Mouse (Mus musculus) Patski (cell line): ENCODE data around the gene Sumo1. TPM values are rescaled to one million over a fixed set of nuclear protein-coding genes. Genes with fewer than 3 reads are reported as not detected.

Experiments used
- ATAC-seq: fragments of 100-300 bp; one replicate; pipeline ENCODE4 v1.8.0; 2021
- CTCF ChIA-PET: fragments of 350-600 bp; sonication (Branson Sonifier 250); formaldehyde crosslinking; loops from one replicate; lab custom pipeline; 2022; ENCODE audit warnings: inconsistent platforms; lab: Charles Lee
- POLR2A ChIA-PET: fragments of 350-600 bp; sonication (Branson Sonifier 250); formaldehyde crosslinking; loops from one replicate; lab custom pipeline; 2022; ENCODE audit warnings: antibody characterized with exemption, inconsistent platforms; lab: Charles Lee
- DNase-seq: peaks from one replicate; pipeline ENCODE4 v3.0.0-alpha.2; 2011; ENCODE audit warnings: low read depth, low spot score
- H3K27me3 ChIP-seq: fragments of 371-371 bp; one replicate; pipeline ENCODE4 v1.5.1; 2021
- CTCF ChIP-seq: fragments of 100-300 bp; IDR thresholded peaks from one replicate; pipeline ENCODE4 v1.5.1; 2021
- in situ Hi-C: fragments of 300-500 bp; cut with MboI; formaldehyde crosslinking; loops from 3 replicates; pipeline ENCODE4 v1.11.1; 2018; ENCODE audit warnings: low pct_unique_long_range_greater_than_20kb, mixed read lengths
- polyA plus RNA-seq: library from polyadenylated mRNA; unstranded; gene quantifications from one replicate; pipeline ENCODE4 v1.2.3, GENCODE M21; 2021

The Sumo1 gene
- polyA plus RNA-seq, 1 experiment from 2014 or later: 173 TPM

- in situ Hi-C loops: no loop called here
These were observed 75.9 kb downstream of the Sumo1 start for GRCm38 (mm10) chr1:59594586-59595266.

GRCm38 (mm10) chr1:59593622-59594035, 77.0 kb downstream of the Sumo1 start:
- DNase-seq (no peak), ATAC-seq (no peak)
- no peak for TF ChIP-seq CTCF
- in situ Hi-C loops: no loop called here
- POLR2A ChIA-PET: no interaction called here
- CTCF ChIA-PET: interaction anchor here (1.3 to 1.6 kb wide), 2 partner anchors 24 to 356 kb away, joined by 3 to 4 read pairs; no protein-coding TSS in a partner anchor
- H3K27me3 ChIP-seq: no peaks in the 10 kb centered on the region

More at GRCm38 (mm10) chr1:59594586-59595266, 75.9 kb downstream of the Sumo1 start:
- DNase-seq: no peak
- TF ChIP-seq CTCF: no peak
- H3K27me3 ChIP-seq: no peaks in the 10 kb centered on the region
- ATAC-seq: no peak
- ChIA-PET POLR2A (no interaction called here), CTCF (no interaction called here)

GRCm38 (mm10) chr1:59592876-59593275, 77.8 kb downstream of the Sumo1 start:
- POLR2A ChIA-PET: no interaction called here
- ATAC-seq (no peak), DNase-seq (no peak)
- in situ Hi-C loops: no loop called here
- CTCF ChIA-PET: interaction anchor here (0.9 to 1.6 kb wide), 4 partner anchors 8 to 355 kb away, joined by 3 to 4 read pairs (median 3); no protein-coding TSS in a partner anchor
- no peaks in the 10 kb centered on the region for H3K27me3 ChIP-seq
- no peak for TF ChIP-seq CTCF

GRCm38 (mm10) chr1:59592359-59592758, 78.3 kb downstream of the Sumo1 start:
- ATAC-seq (no peak), DNase-seq (no peak)
- ChIA-PET CTCF (interaction anchor here (0.9 to 1.6 kb wide), 4 partner anchors 8 to 355 kb away, joined by 3 to 4 read pairs (median 3); no protein-coding TSS in a partner anchor), POLR2A (no interaction called here)
- TF ChIP-seq CTCF: no peak
- H3K27me3 ChIP-seq: no peaks in the 10 kb centered on the region
- in situ Hi-C loops: no loop called here

- no peaks in the 10 kb centered on the region for H3K27me3 ChIP-seq
- ChIA-PET POLR2A (no interaction called here), CTCF (no interaction called here)
- ATAC-seq (no peak), DNase-seq (no peak)
- in situ Hi-C loops: no loop called here
- TF ChIP-seq CTCF: no peak
These were observed 81.4 kb downstream of the Sumo1 start for GRCm38 (mm10) chr1:59589271-59589670.

- ATAC-seq (peak; percentile 35), DNase-seq (no peak)
- peak; percentile 95 for TF ChIP-seq CTCF
- no peaks in the 10 kb centered on the region for H3K27me3 ChIP-seq
- CTCF ChIA-PET: interaction anchor here (0.8 to 2.3 kb wide), 7 partner anchors 8 to 273 kb away, joined by 3 to 7 read pairs (median 3); no protein-coding TSS in a partner anchor
- POLR2A ChIA-PET: interaction anchor here (0.7 kb wide), 1 partner anchor 275 kb away, joined by 5 read pairs; no protein-coding TSS in a partner anchor
- in situ Hi-C loops: loop anchor here (5.0 kb wide), 2 partner anchors 143 to 268 kb away; no protein-coding TSS in a partner anchor
These were observed 85.8 kb downstream of the Sumo1 start for GRCm38 (mm10) chr1:59584656-59585410.

- in situ Hi-C loops: loop anchor here (5.0 kb wide), 2 partner anchors 139 to 264 kb away; no protein-coding TSS in a partner anchor
- H3K27me3 ChIP-seq: no peaks in the 10 kb centered on the region
- POLR2A ChIA-PET: no interaction called here
- no peak for DNase-seq
- CTCF ChIA-PET: interaction anchor here (0.9 to 1.4 kb wide), 3 partner anchors 10 to 257 kb away, joined by 3 to 4 read pairs (median 3); no protein-coding TSS in a partner anchor
- peak; percentile 61 for TF ChIP-seq CTCF
- no peak for ATAC-seq
These were observed 89.8 kb downstream of the Sumo1 start for GRCm38 (mm10) chr1:59580880-59581279.

- POLR2A ChIA-PET: interaction anchor here (0.8 kb wide), 1 partner anchor 263 kb away, joined by 3 read pairs; no protein-coding TSS in a partner anchor
These were observed 90.4 kb downstream of the Sumo1 start for GRCm38 (mm10) chr1:59580131-59580751.

GRCm38 (mm10) chr1:59579327-59579726, 91.3 kb downstream of the Sumo1 start:
- no peak for DNase-seq
- CTCF ChIA-PET: interaction anchor here (1.8 to 2.7 kb wide), 2 partner anchors 263 to 292 kb away, joined by 3 to 9 read pairs; no protein-coding TSS in a partner anchor
- H3K27me3 ChIP-seq: no peaks in the 10 kb centered on the region
- in situ Hi-C loops: no loop called here
- no peak for ATAC-seq
- POLR2A ChIA-PET: interaction anchor here (0.8 kb wide), 1 partner anchor 262 kb away, joined by 3 read pairs; no protein-coding TSS in a partner anchor
- TF ChIP-seq CTCF: no peak

More at GRCm38 (mm10) chr1:59580131-59580751, 90.4 kb downstream of the Sumo1 start:
- in situ Hi-C loops: loop anchor here (5.0 kb wide), 2 partner anchors 138 to 263 kb away; no protein-coding TSS in a partner anchor
- CTCF ChIA-PET: interaction anchor here (0.9 to 2.7 kb wide), 4 partner anchors 210 to 293 kb away, joined by 3 to 9 read pairs (median 4); no protein-coding TSS in a partner anchor
- ATAC-seq (peak; percentile 63), DNase-seq (peak; percentile 35)
- no peaks in the 10 kb centered on the region for H3K27me3 ChIP-seq
- TF ChIP-seq CTCF: no peak
